Mouse (Mus musculus) myocyte (in vitro differentiated cells): ENCODE data around the gene Mafk.

ENCODE experiments used
- E2F4 ChIP-seq: IDR thresholded peaks from one replicate; pipeline ENCODE4 v1.6.1; 2011; ENCODE audit warnings: mild to moderate bottlenecking, control low read depth, moderate library complexity; ENCODE audit not compliant: insufficient read depth
- POLR2A ChIP-seq: IDR thresholded peaks from one replicate; pipeline ENCODE4 v1.6.1; 2011; ENCODE audit warnings: low read depth, mild to moderate bottlenecking, control low read depth, moderate library complexity; ENCODE audit not compliant: insufficient read length
- TCF12 ChIP-seq: IDR thresholded peaks from one replicate; pipeline ENCODE4 v1.6.1; 2011; ENCODE audit warnings: mild to moderate bottlenecking, control low read depth; ENCODE audit not compliant: poor library complexity, insufficient read depth, severe bottlenecking
- TCF3 ChIP-seq: IDR thresholded peaks from one replicate; pipeline ENCODE4 v1.6.1; 2011; ENCODE audit warnings: low read depth, control low read depth; ENCODE audit not compliant: insufficient read length

- no peak for TF ChIP-seq POLR2A
- TF ChIP-seq E2F4, result no peak
- no peak for TF ChIP-seq TCF12
- no peak for TF ChIP-seq TCF3
These were observed 36.3 kb downstream of the Mafk start for GRCm38 (mm10) chr5:139827593-139827992.
